Mouse (Mus musculus): ENCODE measurements around the gene Ccndbp1. TPM values are rescaled to one million over a fixed set of nuclear protein-coding genes. Genes with fewer than 3 reads are reported as not detected.

The Ccndbp1 gene
- polyA plus RNA-seq (2017; shearing (Covaris generic)): 167 TPM

DNA sequence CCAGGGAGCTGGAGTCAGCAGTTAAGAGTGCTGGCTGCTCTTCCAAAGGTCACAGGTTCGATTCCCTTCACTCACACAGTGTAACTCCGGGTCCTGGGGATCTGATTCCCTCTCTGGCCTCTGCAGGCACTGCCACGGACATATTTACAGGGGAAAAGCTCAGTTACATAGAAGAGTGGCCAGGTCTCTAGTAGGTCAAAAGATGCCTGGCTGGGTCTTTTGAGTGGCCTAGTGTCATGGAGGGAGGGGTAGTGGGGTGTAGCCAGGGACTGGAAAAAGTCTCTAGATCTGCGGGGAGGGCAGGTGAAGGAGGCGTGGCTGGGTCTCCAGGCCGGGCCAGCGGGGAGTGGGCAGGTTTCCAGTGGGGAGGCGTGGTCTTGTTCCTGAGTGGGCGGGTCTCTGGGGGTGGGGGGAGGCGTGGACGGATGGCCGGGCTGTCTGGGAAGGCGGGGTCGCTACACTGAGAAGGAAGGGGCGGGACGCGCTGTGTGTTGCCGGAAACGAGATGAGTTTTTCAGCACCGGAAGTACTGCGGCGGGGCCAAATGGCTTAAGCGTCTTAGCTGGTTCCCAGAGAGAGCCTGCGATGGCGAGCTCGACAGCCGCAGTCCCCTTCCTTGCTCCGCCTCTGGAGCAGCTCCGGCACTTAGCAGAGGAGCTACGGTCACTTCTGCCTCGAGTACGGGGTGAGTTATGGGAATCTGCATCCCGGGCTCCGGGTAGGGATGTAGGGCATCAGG is at the start of gene Ccndbp1:
Ccndbp1 (plus strand) TSS at position 479 of the 739 bp plus-strand sequence.

GRCm38 (mm10) chr2:120970559-120971080 is 37.6 kb upstream of the Ccndbp1 start, which contains the start of gene Ubr1:
Ubr1 (minus strand) TSS chr2:120970715.

DNA sequence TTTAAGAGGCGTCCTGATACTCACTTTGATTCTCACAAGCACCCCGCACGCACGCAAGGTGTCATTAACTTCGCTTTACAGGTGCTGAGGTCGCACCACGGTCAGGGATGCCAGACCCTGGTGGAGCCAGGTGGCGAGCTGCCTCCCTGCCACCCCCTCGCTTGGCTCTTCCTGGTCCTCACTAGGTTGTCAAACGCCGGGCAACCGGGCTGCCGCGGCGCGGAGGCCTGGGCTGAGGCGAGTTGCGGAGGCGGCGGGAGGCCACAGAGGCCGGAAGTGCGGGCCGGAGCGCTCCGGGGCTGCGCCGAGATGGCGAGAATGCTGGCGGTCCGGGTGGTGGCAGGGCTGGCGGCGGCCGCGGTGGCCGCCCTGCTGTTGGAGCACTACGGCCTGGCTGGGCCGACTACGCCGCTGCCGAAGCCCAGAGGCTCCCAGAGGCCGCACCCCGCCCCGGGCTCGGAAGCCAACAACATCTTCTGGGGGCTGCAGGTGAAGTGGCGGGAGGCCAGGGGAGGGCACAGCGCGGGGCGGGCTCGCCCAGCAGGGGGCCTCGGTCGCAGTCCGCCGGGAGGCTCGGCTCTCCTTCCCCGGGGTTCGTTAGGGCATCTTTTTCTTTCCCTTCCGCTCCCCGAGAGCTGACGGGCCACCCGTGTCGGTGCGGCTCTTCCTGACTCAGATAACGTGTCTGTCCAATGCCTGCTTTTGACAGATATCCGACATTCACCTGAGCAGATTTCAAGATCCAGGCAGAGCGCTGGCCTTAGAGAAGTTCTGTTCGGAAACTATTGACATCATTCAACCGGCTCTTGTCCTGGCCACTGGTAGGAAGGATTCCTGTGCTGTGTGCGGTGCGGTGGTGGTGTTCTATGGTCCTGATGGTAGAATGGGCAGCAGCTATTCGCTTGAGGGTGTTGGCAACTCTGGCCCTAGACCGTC is 30.9 kb upstream of the Ccndbp1 start, which contains the start of gene Tmem62:
Tmem62 (plus strand) TSS at position 28 of the 936 bp plus-strand sequence.

GRCm38 (mm10) chr2:121036733-121037341 is 28.6 kb downstream of the Ccndbp1 start, which contains the start of gene Epb42:
Epb42 (minus strand) TSS chr2:121037072.

Other genes with a start within 250 kb of the Ccndbp1 start
- 4.1 TPM for gene Cdan1, start 158.3 kb upstream of the Ccndbp1 start, polyA plus RNA-seq (2017; shearing (Covaris generic))
- 1.4 TPM for gene Ttbk2, start 157.8 kb upstream of the Ccndbp1 start, polyA plus RNA-seq (2017; shearing (Covaris generic))
- gene Ubr1, start 37.7 kb upstream of the Ccndbp1 start, polyA plus RNA-seq (2017; shearing (Covaris generic)): 70.5 TPM
- gene Tmem62, start 31.4 kb upstream of the Ccndbp1 start, polyA plus RNA-seq (2017; shearing (Covaris generic)): 18.0 TPM
- gene Epb42, start 28.7 kb downstream of the Ccndbp1 start, polyA plus RNA-seq (2017; shearing (Covaris generic)): 0.41 TPM
- not detected for gene Tgm5, start 77.4 kb downstream of the Ccndbp1 start, polyA plus RNA-seq (2017; shearing (Covaris generic))
- not detected for gene Tgm7, start 101.4 kb downstream of the Ccndbp1 start, polyA plus RNA-seq (2017; shearing (Covaris generic))
- gene Adal, start 132.0 kb downstream of the Ccndbp1 start, polyA plus RNA-seq (2017; shearing (Covaris generic)): 20.7 TPM
- 15.6 TPM for gene Lcmt2, start 132.2 kb downstream of the Ccndbp1 start, polyA plus RNA-seq (2017; shearing (Covaris generic))
- 117 TPM for gene Tubgcp4, start 162.3 kb downstream of the Ccndbp1 start, polyA plus RNA-seq (2017; shearing (Covaris generic))
- 64.1 TPM for gene Zscan29, start 162.7 kb downstream of the Ccndbp1 start, polyA plus RNA-seq (2017; shearing (Covaris generic))

Data from inflammation-experienced regulatory T-cells, adult 16 weeks (primary cell).